Comparison of ENCODE assay signal across 8 mouse cellular contexts in genomic region chr4:129771314-129771671, GRCm38 (mm10). TPM values are rescaled to one million over a fixed set of nuclear protein-coding genes. Genes with fewer than 3 reads are reported as not detected.
A peak's percentile ranks its signal among the peaks of the same experiment; 100 is the strongest.
DNase-seq lines count a peak whose midpoint lies in the region; ATAC-seq and TF ChIP-seq lines count a peak whose summit lies in the region.

No protein-coding gene starts in this region.

- H3K36me3 ChIP-seq in kidney, embryonic 14.5 days (ENCODE audit: control insufficient read depth, insufficient read depth, low read length), result no peaks in the 10 kb centered on the region
- no peaks in the 10 kb centered on the region for H3K36me3 ChIP-seq in embryonic facial prominence, embryonic 14.5 days (ENCODE audit: control insufficient read depth, insufficient read depth, low read length)
- H3K36me3 ChIP-seq in intestine, embryonic 15.5 days, result no peaks in the 10 kb centered on the region
- no peaks in the 10 kb centered on the region for H3K36me3 ChIP-seq in midbrain, postnatal 0 days (ENCODE audit: insufficient read depth, low read length)

- 10% methylated on average over 7 of the region's 7 CpGs for WGBS in kidney, embryonic 14.5 days
- WGBS in embryonic facial prominence, embryonic 14.5 days, result 7% methylated on average over 7 of the region's 7 CpGs
- 22% methylated on average over 7 of the region's 7 CpGs for WGBS in intestine, embryonic 15.5 days
- WGBS in midbrain, postnatal 0 days, result 23% methylated on average over 7 of the region's 7 CpGs

- H3K4me1 ChIP-seq in kidney, embryonic 14.5 days (ENCODE audit: control insufficient read depth, insufficient read depth, low read length), result peaks cover 17% of the 10 kb centered on the region
- peaks cover 21% of the 10 kb centered on the region for H3K4me1 ChIP-seq in embryonic facial prominence, embryonic 14.5 days (ENCODE audit: control insufficient read depth, insufficient read depth, low read length)
- H3K4me1 ChIP-seq in intestine, embryonic 15.5 days (replicated peaks), result peaks cover 12% of the 10 kb centered on the region
- no peaks in the 10 kb centered on the region; the same call in 1 of the 2 replicates for H3K4me1 ChIP-seq in midbrain, postnatal 0 days (ENCODE audit: insufficient read depth, low read length)

- no peak overlapping the region for H3K27ac ChIP-seq in kidney, embryonic 14.5 days (ENCODE audit: low read depth, low read length)
- H3K27ac ChIP-seq in embryonic facial prominence, embryonic 14.5 days (replicated peaks; ENCODE audit: low read depth, low read length), result no peak overlapping the region
- no peak overlapping the region for H3K27ac ChIP-seq in intestine, embryonic 15.5 days
- H3K27ac ChIP-seq in midbrain, postnatal 0 days (ENCODE audit: low read depth, low read length), result peak overlapping the region; percentile 55; the same call in 1 of the 2 replicates

- no peaks in the 10 kb centered on the region for H3K9me3 ChIP-seq in kidney, embryonic 14.5 days (ENCODE audit: control insufficient read depth, low read length)
- no peaks in the 10 kb centered on the region for H3K9me3 ChIP-seq in embryonic facial prominence, embryonic 14.5 days (ENCODE audit: control insufficient read depth, low read length)
- no peaks in the 10 kb centered on the region for H3K9me3 ChIP-seq in intestine, embryonic 15.5 days
- no peaks in the 10 kb centered on the region for H3K9me3 ChIP-seq in midbrain, postnatal 0 days (ENCODE audit: low read length)

- TF ChIP-seq CTCF in midbrain, postnatal 0 days (IDR thresholded peaks at IDR 0.05), result no peak

- 0 out of 2 replicates have a peak, but pooled peaks cover 4% of the 10 kb centered on the region for H3K27me3 ChIP-seq in kidney, embryonic 14.5 days (ENCODE audit: control insufficient read depth, insufficient read depth, low read length)
- H3K27me3 ChIP-seq in embryonic facial prominence, embryonic 14.5 days (replicated peaks; ENCODE audit: control insufficient read depth, insufficient read depth, low read length), result no peaks in the 10 kb centered on the region
- H3K27me3 ChIP-seq in intestine, embryonic 15.5 days (replicated peaks), result no peaks in the 10 kb centered on the region
- H3K27me3 ChIP-seq in midbrain, postnatal 0 days (ENCODE audit: insufficient read depth, low read length), result no peaks in the 10 kb centered on the region

- H3K9ac ChIP-seq in kidney, embryonic 14.5 days (ENCODE audit: low read depth, low read length), result 0 out of 2 replicates have a peak overlapping the region, but pooled peaks have one; percentile 31
- no peak overlapping the region for H3K9ac ChIP-seq in embryonic facial prominence, embryonic 14.5 days (ENCODE audit: low read depth, low read length)
- H3K9ac ChIP-seq in intestine, embryonic 15.5 days, result no peak overlapping the region
- no peak overlapping the region for H3K9ac ChIP-seq in midbrain, postnatal 0 days (replicated peaks; ENCODE audit: low read length, poor library complexity, severe bottlenecking)

- ATAC-seq in kidney, embryonic 14.5 days (ENCODE audit: low FRiP score, low TSS enrichment), result peak; percentile 32; the same call in 1 of the 2 replicates
- ATAC-seq in embryonic facial prominence, embryonic 14.5 days (ENCODE audit: low read depth), result peak; percentile 45
- ATAC-seq in intestine, embryonic 15.5 days, result peak; percentile 41
- no peak for ATAC-seq in midbrain, postnatal 0 days (ENCODE audit: low FRiP score)

- no peak for DNase-seq in kidney, postnatal 4 days
- DNase-seq in embryonic facial prominence, embryonic 14.5 days (ENCODE audit: low spot score), result peak; percentile 41
- DNase-seq in midbrain, postnatal 0 days (ENCODE audit: low spot score), result no peak
- DNase-seq in testis, postnatal 10 days (ENCODE audit: low spot score), result no peak
- no peak for DNase-seq in adrenal gland, adult 8-10 months
- DNase-seq in gastrocnemius, adult 18-20 months (ENCODE audit: low spot score), result no peak

- H3K4me2 ChIP-seq in kidney, embryonic 14.5 days (replicated peaks; ENCODE audit: low read depth, low read length), result peak overlapping the region; percentile 34
- peak overlapping the region; percentile 43 for H3K4me2 ChIP-seq in embryonic facial prominence, embryonic 14.5 days (ENCODE audit: low read depth, low read length)
- H3K4me2 ChIP-seq in intestine, embryonic 15.5 days (replicated peaks), result peak overlapping the region; percentile 50
- H3K4me2 ChIP-seq in midbrain, postnatal 0 days (ENCODE audit: low read depth, low read length, poor library complexity, severe bottlenecking), result peak overlapping the region; percentile 12; the same call in 1 of the 2 replicates

- H3K4me3 ChIP-seq in kidney, embryonic 14.5 days (ENCODE audit: low read length), result peak overlapping the region; percentile 9
- no peak overlapping the region for H3K4me3 ChIP-seq in embryonic facial prominence, embryonic 14.5 days (ENCODE audit: low read depth, low read length)
- peak overlapping the region; percentile 18; the same call in 1 of the 2 replicates for H3K4me3 ChIP-seq in intestine, embryonic 15.5 days (replicated peaks)
- no peak overlapping the region for H3K4me3 ChIP-seq in midbrain, postnatal 0 days (ENCODE audit: low read depth, low read length)

RNA-seq across cellular contexts. Expression of gene Khdrbs1, which starts 29.2 kb away (rescaled TPM):
- polyA plus RNA-seq in kidney, embryonic 14.5 days (2014; fragmentation: Nextera tagmentation; extraction: Ambion mirVana), result 100 and 131 TPM in 2 replicates
- polyA plus RNA-seq in embryonic facial prominence, embryonic 14.5 days (2014; fragmentation: Nextera tagmentation; extraction: Ambion mirVana), result 94.2 and 104 TPM in 2 replicates
- 83.6 and 95.9 TPM in 2 replicates for polyA plus RNA-seq in intestine, embryonic 15.5 days (2015; fragmentation: Nextera tagmentation; extraction: Ambion mirVana)
- 80.8 and 101 TPM in 2 replicates for total RNA-seq in midbrain, postnatal 0 days (2014; rRNA removed)
- 78.0 and 87.2 TPM in 2 replicates for polyA plus RNA-seq in midbrain, postnatal 0 days (2015; fragmentation: Nextera tagmentation; extraction: Ambion mirVana)
- 10 to 100 TPM; 70.1 to 80.2 (median 76.4) TPM for total RNA-seq in adrenal gland, adult 8-10 months (2022)
- 10 to 100 TPM; 22.7 to 24.3 TPM for total RNA-seq in gastrocnemius, adult 18-20 months (2021)

RNA-seq across cellular contexts. Expression of gene Ptp4a2, which starts 39.7 kb away (rescaled TPM):
- polyA plus RNA-seq in kidney, embryonic 14.5 days (2014; fragmentation: Nextera tagmentation; extraction: Ambion mirVana), result 253 and 276 TPM in 2 replicates
- polyA plus RNA-seq in embryonic facial prominence, embryonic 14.5 days (2014; fragmentation: Nextera tagmentation; extraction: Ambion mirVana), result 306 and 319 TPM in 2 replicates
- 307 and 411 TPM in 2 replicates for polyA plus RNA-seq in intestine, embryonic 15.5 days (2015; fragmentation: Nextera tagmentation; extraction: Ambion mirVana)
- total RNA-seq in midbrain, postnatal 0 days (2014; rRNA removed), result 94.0 and 117 TPM in 2 replicates
- polyA plus RNA-seq in midbrain, postnatal 0 days (2015; fragmentation: Nextera tagmentation; extraction: Ambion mirVana), result 202 and 245 TPM in 2 replicates
- total RNA-seq in adrenal gland, adult 8-10 months (2022), result 100 to 1,000 TPM; 321 to 460 (median 353) TPM
- 100 to 1,000 TPM; 600 to 670 TPM for total RNA-seq in gastrocnemius, adult 18-20 months (2021)

Comparison
In these comparisons a context has a peak if more than half of its experiments do, and no peak if none do; other contexts are left out.
1. H3K4me3 ChIP-seq: peak in kidney, embryonic 14.5 days (single experiment) and intestine, embryonic 15.5 days (single experiment); none in embryonic facial prominence, embryonic 14.5 days (single experiment) and midbrain, postnatal 0 days (single experiment).
2. Peak in every context shown above with its lines, with median percentiles within 50 percentile points of each other: H3K4me2 ChIP-seq.